Mouse (Mus musculus) splenic B cell, adult 2 months (primary cell): ENCODE data around the gene Ndst2.
A peak's percentile ranks its signal among the peaks of the same experiment; 100 is the strongest.
"Not testable (repeated sequence)": the region's sequence is repeated elsewhere in the genome, so short reads cannot be mapped to it uniquely, and the experiment has no call there.

Experiments
- DNase-seq: peaks from one replicate; pipeline ENCODE4 v3.0.0-alpha.2; 2011; ENCODE audit warnings: low read depth, low spot score
- H3K27me3 ChIP-seq: 2 replicates; pipeline ENCODE4 v1.6.1; 2012; ENCODE audit warnings: mild to moderate bottlenecking, low read length, moderate library complexity, mixed read lengths; ENCODE audit not compliant: control insufficient read depth, poor library complexity, insufficient read depth, severe bottlenecking
- H3K36me3 ChIP-seq: 2 replicates; pipeline ENCODE4 v1.6.1; 2012; ENCODE audit warnings: mild to moderate bottlenecking, low read length, moderate library complexity, mixed read lengths; ENCODE audit not compliant: control insufficient read depth, poor library complexity, insufficient read depth, severe bottlenecking

Gene Ndst2

GRCm38 (mm10) chr14:20725660-20726339 lies 8.6 kb downstream of the Ndst2 start:
- DNase-seq: no peak
- Histone ChIP-seq H3K36me3 (peaks cover 13% of the 10 kb centered on the region), H3K27me3 (no peaks in the 10 kb centered on the region)

GRCm38 (mm10) chr14:20724043-20724442 lies 10.3 kb downstream of the Ndst2 start:
- DNase-seq: peak; percentile 59
- Histone ChIP-seq H3K27me3 (no peaks in the 10 kb centered on the region), H3K36me3 (peaks cover 11% of the 10 kb centered on the region)

GRCm38 (mm10) chr14:20723006-20723405 lies 11.4 kb downstream of the Ndst2 start:
- DNase-seq: no peak

GRCm38 (mm10) chr14:20721371-20721770 lies 13.0 kb downstream of the Ndst2 start:
- DNase-seq: no peak
- H3K27me3 ChIP-seq: no peaks in the 10 kb centered on the region
- peaks cover 9% of the 10 kb centered on the region for H3K36me3 ChIP-seq

More at GRCm38 (mm10) chr14:20723006-20723405, 11.4 kb downstream of the Ndst2 start:
- Histone ChIP-seq H3K36me3 (peaks cover 9% of the 10 kb centered on the region), H3K27me3 (no peaks in the 10 kb centered on the region)

- DNase-seq: no peak
- Histone ChIP-seq H3K27me3 (no peaks in the 10 kb centered on the region), H3K36me3 (peaks cover 11% of the 10 kb centered on the region)
These were observed 14.6 kb downstream of the Ndst2 start for GRCm38 (mm10) chr14:20719767-20720166.

GRCm38 (mm10) chr14:20718443-20718842 lies 15.9 kb downstream of the Ndst2 start:
- Histone ChIP-seq H3K36me3 (peaks cover 10% of the 10 kb centered on the region), H3K27me3 (no peaks in the 10 kb centered on the region)
- no peak for DNase-seq

GRCm38 (mm10) chr14:20713832-20714231 lies 20.5 kb downstream of the Ndst2 start:
- Histone ChIP-seq H3K36me3 (peaks cover 17% of the 10 kb centered on the region), H3K27me3 (no peaks in the 10 kb centered on the region)
- no peak for DNase-seq

- Histone ChIP-seq H3K36me3 (peaks cover 10% of the 10 kb centered on the region), H3K27me3 (no peaks in the 10 kb centered on the region)
- peak; percentile 16 for DNase-seq
These were observed 26.1 kb downstream of the Ndst2 start for GRCm38 (mm10) chr14:20708239-20708638.

GRCm38 (mm10) chr14:20707201-20708190 lies 26.9 kb downstream of the Ndst2 start, which contains the start of gene Zswim8:
Zswim8 (plus strand) TSS chr14:20707552.
- H3K27me3 ChIP-seq: no peaks in the 10 kb centered on the region
- H3K36me3 ChIP-seq: peaks cover 10% of the 10 kb centered on the region
- peak; percentile 85 for DNase-seq

- not testable (repeated sequence) for DNase-seq, H3K27me3 ChIP-seq, H3K36me3 ChIP-seq
These were observed 30.9 kb downstream of the Ndst2 start for GRCm38 (mm10) chr14:20703461-20703860.

- Histone ChIP-seq H3K36me3 (peaks cover 10% of the 10 kb centered on the region; the same call in 1 of the 2 replicates), H3K27me3 (no peaks in the 10 kb centered on the region)
- DNase-seq: peak; percentile 82
These were observed 31.5 kb downstream of the Ndst2 start, which contains the start of gene Chchd1 for GRCm38 (mm10) chr14:20702741-20703381. Chchd1 (plus strand) TSS chr14:20703006.

GRCm38 (mm10) chr14:20702096-20702740 lies 32.1 kb downstream of the Ndst2 start:
- peaks cover 10% of the 10 kb centered on the region; the same call in 1 of the 2 replicates for H3K36me3 ChIP-seq
- no peak for DNase-seq
- no peaks in the 10 kb centered on the region for H3K27me3 ChIP-seq

- DNase-seq: no peak
- peaks cover 10% of the 10 kb centered on the region; the same call in 1 of the 2 replicates for H3K36me3 ChIP-seq
- no peaks in the 10 kb centered on the region for H3K27me3 ChIP-seq
These were observed 32.8 kb downstream of the Ndst2 start for GRCm38 (mm10) chr14:20701554-20701953.

GRCm38 (mm10) chr14:20700362-20700761 lies 34.0 kb downstream of the Ndst2 start:
- no peaks in the 10 kb centered on the region for H3K27me3 ChIP-seq
- peaks cover 10% of the 10 kb centered on the region; the same call in 1 of the 2 replicates for H3K36me3 ChIP-seq
- DNase-seq: no peak
